Mouse (Mus musculus): ENCODE results near the gene Pspn. TPM values are rescaled to one million over a fixed set of nuclear protein-coding genes. Genes with fewer than 3 reads are reported as not detected.

Gene Pspn
- polyA plus RNA-seq, 1 experiment from 2014 or later = 0.29 TPM

GRCm38 (mm10) chr17:56954871-56955270 is 44.9 kb downstream of the Pspn start:
- H3K4me2 ChIP-seq = no peak overlapping the region
- H3K4me1 ChIP-seq = peaks cover 15% of the 10 kb centered on the region
- no peaks in the 10 kb centered on the region for H3K36me3 ChIP-seq
- WGBS (ENCODE audit: insufficient replicate concordance) = 59% methylated on average over 7 of the region's 7 CpGs
- no peak overlapping the region for H3K4me3 ChIP-seq
- H3K9me3 ChIP-seq (replicated peaks) = no peaks in the 10 kb centered on the region
- ATAC-seq = no peak
- no peak overlapping the region for H3K27ac ChIP-seq
- H3K27me3 ChIP-seq (replicated peaks) = peaks cover 52% of the 10 kb centered on the region
- no peak overlapping the region for H3K9ac ChIP-seq

GRCm38 (mm10) chr17:56952639-56953038 is 47.2 kb downstream of the Pspn start:
- ATAC-seq = no peak
- Histone ChIP-seq H3K9ac (no peak overlapping the region), H3K4me1 (peaks cover 5% of the 10 kb centered on the region), H3K27ac (no peak overlapping the region), H3K4me2 (no peak overlapping the region), H3K27me3 (replicated peaks) (peaks cover 41% of the 10 kb centered on the region), H3K9me3 (replicated peaks) (no peaks in the 10 kb centered on the region), H3K4me3 (no peak overlapping the region), H3K36me3 (no peaks in the 10 kb centered on the region)
- 59% methylated on average over 1 of the region's 1 CpGs for WGBS (ENCODE audit: insufficient replicate concordance)

- H3K36me3 ChIP-seq = no peaks in the 10 kb centered on the region
- no peak overlapping the region for H3K4me2 ChIP-seq
- H3K27ac ChIP-seq = no peak overlapping the region
- 8% methylated on average over 3 of the region's 3 CpGs for WGBS (ENCODE audit: insufficient replicate concordance)
- H3K9me3 ChIP-seq (replicated peaks) = no peaks in the 10 kb centered on the region
- H3K27me3 ChIP-seq (replicated peaks) = peaks cover 50% of the 10 kb centered on the region
- H3K9ac ChIP-seq = no peak overlapping the region
- ATAC-seq = no peak
- no peak overlapping the region for H3K4me3 ChIP-seq
- no peaks in the 10 kb centered on the region for H3K4me1 ChIP-seq
Observed at GRCm38 (mm10) chr17:56950915-56951314, 48.9 kb downstream of the Pspn start.

Other genes with a start within 250 kb of the Pspn start
- 3.2 and 4.1 TPM in 2 replicates for gene Nrtn, start 242.5 kb downstream of the Pspn start, polyA plus RNA-seq (2016; fragmentation: Nextera tagmentation; extraction: Ambion mirVana)
- gene Dus3l, start 235.3 kb downstream of the Pspn start, polyA plus RNA-seq (2016; fragmentation: Nextera tagmentation; extraction: Ambion mirVana) = 24.1 and 24.6 TPM in 2 replicates
- gene Prr22, start 229.8 kb downstream of the Pspn start, polyA plus RNA-seq (2016; fragmentation: Nextera tagmentation; extraction: Ambion mirVana) = 1.1 and 1.2 TPM in 2 replicates
- 12.6 and 13.6 TPM in 2 replicates for gene Rfx2, start 169.0 kb downstream of the Pspn start, polyA plus RNA-seq (2016; fragmentation: Nextera tagmentation; extraction: Ambion mirVana)
- not detected in 2 replicates for gene Acsbg2, start 125.6 kb downstream of the Pspn start, polyA plus RNA-seq (2016; fragmentation: Nextera tagmentation; extraction: Ambion mirVana)
- 0.08 and 0.11 TPM in 2 replicates for gene 1700061G19Rik, start 124.5 kb downstream of the Pspn start, polyA plus RNA-seq (2016; fragmentation: Nextera tagmentation; extraction: Ambion mirVana)
- gene Mllt1, start 64.6 kb downstream of the Pspn start, polyA plus RNA-seq (2016; fragmentation: Nextera tagmentation; extraction: Ambion mirVana) = 24.4 and 24.7 TPM in 2 replicates
- not detected in 2 replicates for gene Acer1, start 17.9 kb downstream of the Pspn start, polyA plus RNA-seq (2016; fragmentation: Nextera tagmentation; extraction: Ambion mirVana)
- gene Clpp, start 9.7 kb downstream of the Pspn start, polyA plus RNA-seq (2016; fragmentation: Nextera tagmentation; extraction: Ambion mirVana) = 108 and 115 TPM in 2 replicates
- gene Alkbh7, start 2.7 kb downstream of the Pspn start, polyA plus RNA-seq (2016; fragmentation: Nextera tagmentation; extraction: Ambion mirVana) = 24.5 and 25.1 TPM in 2 replicates
- 76.4 and 78.5 TPM in 2 replicates for gene Gtf2f1, start 11.3 kb upstream of the Pspn start, polyA plus RNA-seq (2016; fragmentation: Nextera tagmentation; extraction: Ambion mirVana)
- gene Gm17949, start 11.5 kb upstream of the Pspn start, polyA plus RNA-seq (2016; fragmentation: Nextera tagmentation; extraction: Ambion mirVana) = 0.11 and 0.33 TPM in 2 replicates
- gene Khsrp, start 31.5 kb upstream of the Pspn start, polyA plus RNA-seq (2016; fragmentation: Nextera tagmentation; extraction: Ambion mirVana) = 54.9 and 57.1 TPM in 2 replicates
- not detected in 2 replicates for gene Slc25a41, start 41.6 kb upstream of the Pspn start, polyA plus RNA-seq (2016; fragmentation: Nextera tagmentation; extraction: Ambion mirVana)
- 2.5 and 3.0 TPM in 2 replicates for gene Crb3, start 59.1 kb upstream of the Pspn start, polyA plus RNA-seq (2016; fragmentation: Nextera tagmentation; extraction: Ambion mirVana)
- 3.2 and 3.5 TPM in 2 replicates for gene Slc25a23, start 59.8 kb upstream of the Pspn start, polyA plus RNA-seq (2016; fragmentation: Nextera tagmentation; extraction: Ambion mirVana)
- 1.8 and 2.2 TPM in 2 replicates for gene Dennd1c, start 78.5 kb upstream of the Pspn start, polyA plus RNA-seq (2016; fragmentation: Nextera tagmentation; extraction: Ambion mirVana)
- 1.1 and 1.4 TPM in 2 replicates for gene Tubb4a, start 87.8 kb upstream of the Pspn start, polyA plus RNA-seq (2016; fragmentation: Nextera tagmentation; extraction: Ambion mirVana)
- 2.3 and 2.4 TPM in 2 replicates for gene Tnfsf9, start 105.3 kb upstream of the Pspn start, polyA plus RNA-seq (2016; fragmentation: Nextera tagmentation; extraction: Ambion mirVana)
- gene Cd70, start 149.8 kb upstream of the Pspn start, polyA plus RNA-seq (2016; fragmentation: Nextera tagmentation; extraction: Ambion mirVana) = not detected in 2 replicates
- 1.6 and 1.7 TPM in 2 replicates for gene Tnfsf14, start 194.2 kb upstream of the Pspn start, polyA plus RNA-seq (2016; fragmentation: Nextera tagmentation; extraction: Ambion mirVana)
- gene C3, start 228.1 kb upstream of the Pspn start, polyA plus RNA-seq (2016; fragmentation: Nextera tagmentation; extraction: Ambion mirVana) = 95.1 and 100 TPM in 2 replicates
- 18.2 and 18.4 TPM in 2 replicates for gene Gpr108, start 248.4 kb upstream of the Pspn start, polyA plus RNA-seq (2016; fragmentation: Nextera tagmentation; extraction: Ambion mirVana)
- 14.7 and 15.3 TPM in 2 replicates for gene Trip10, start 249.4 kb upstream of the Pspn start, polyA plus RNA-seq (2016; fragmentation: Nextera tagmentation; extraction: Ambion mirVana)